Mouse (Mus musculus) liver, adult 2 months (tissue): ENCODE measurements around the gene Spon1.

Source experiments
- CTCF ChIP-seq: fragments of 200-500 bp; IDR thresholded peaks from 2 replicates; pipeline ENCODE4 v1.5.1; 2011; ENCODE audit warnings: low read depth, low read length, control low read depth
- POLR2A ChIP-seq: fragments of 200-500 bp; IDR thresholded peaks from 2 replicates; pipeline ENCODE4 v1.6.1; 2011; ENCODE audit warnings: low read length, control low read depth; ENCODE audit not compliant: insufficient read depth; ENCODE audit errors: extremely low read depth

DNA sequence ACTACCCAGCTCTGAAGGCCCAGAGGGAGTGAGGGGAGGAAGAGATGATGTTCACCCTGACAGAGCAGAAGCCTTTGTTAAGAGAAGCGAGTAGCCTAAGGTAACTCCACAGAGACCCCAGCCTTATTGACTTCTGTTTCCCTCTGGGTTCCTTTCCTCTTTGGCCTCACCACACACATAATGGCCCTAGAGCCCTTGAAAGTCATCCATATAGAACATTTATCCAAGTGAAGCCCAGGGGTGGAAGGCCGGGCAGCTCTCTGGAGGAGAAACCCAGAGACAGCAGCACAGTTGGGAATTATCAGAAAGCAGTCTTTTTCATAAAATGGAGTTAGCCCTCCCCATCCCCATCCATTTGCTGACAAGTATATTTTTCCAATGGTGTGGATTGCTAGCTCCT is 75.7 kb downstream of the Spon1 start:
- no peak for TF ChIP-seq CTCF
- no peak for TF ChIP-seq POLR2A
